Mouse (Mus musculus): ENCODE measurements around the gene Iqcg.
"Not testable (repeated sequence)": the region's sequence is repeated elsewhere in the genome, so short reads cannot be mapped to it uniquely, and the experiment has no call there.

The Iqcg gene

DNA sequence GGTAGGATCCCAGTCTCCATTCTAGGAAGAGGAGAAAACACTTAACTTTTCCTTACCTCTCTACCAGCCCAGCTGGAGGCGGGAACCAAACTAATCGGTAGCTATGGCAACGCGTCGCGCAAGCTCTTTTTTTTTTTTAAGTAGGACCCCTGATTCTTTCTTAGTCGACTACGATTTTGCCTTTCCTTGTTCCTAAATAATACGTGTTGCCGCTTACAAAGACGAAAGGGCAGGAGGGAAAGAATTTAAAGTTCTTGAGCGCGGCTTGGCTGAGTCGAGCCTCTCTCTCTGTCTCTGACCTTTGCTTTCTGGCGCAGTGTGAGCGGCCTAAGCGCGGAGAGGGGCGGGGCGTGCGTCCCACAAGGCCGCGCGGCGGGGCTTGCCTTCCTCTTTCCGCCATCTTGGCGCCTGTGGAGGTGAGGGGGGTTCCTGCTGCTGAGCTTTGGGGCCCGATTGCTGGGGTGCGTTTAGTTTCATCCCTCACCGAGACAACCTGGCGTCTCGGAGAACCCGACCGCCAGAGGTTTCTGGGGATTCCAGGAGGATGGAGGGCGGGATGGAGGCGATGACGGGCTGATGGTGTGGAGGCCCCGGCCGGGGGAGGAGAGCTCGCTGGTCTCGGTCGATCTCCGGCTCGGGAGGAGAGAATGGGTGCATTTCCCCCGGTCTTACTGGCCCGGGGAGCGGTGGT lies at the start of gene Iqcg, which contains the start of gene Rpl35a:
Gene Iqcg (minus strand): TSS at position 124 of the 691 bp plus-strand sequence.
Gene Rpl35a (plus strand): TSS at position 359 of the 691 bp plus-strand sequence.
- peak; percentile 85 for DNase-seq (ENCODE audit: low read depth, low spot score)

DNA sequence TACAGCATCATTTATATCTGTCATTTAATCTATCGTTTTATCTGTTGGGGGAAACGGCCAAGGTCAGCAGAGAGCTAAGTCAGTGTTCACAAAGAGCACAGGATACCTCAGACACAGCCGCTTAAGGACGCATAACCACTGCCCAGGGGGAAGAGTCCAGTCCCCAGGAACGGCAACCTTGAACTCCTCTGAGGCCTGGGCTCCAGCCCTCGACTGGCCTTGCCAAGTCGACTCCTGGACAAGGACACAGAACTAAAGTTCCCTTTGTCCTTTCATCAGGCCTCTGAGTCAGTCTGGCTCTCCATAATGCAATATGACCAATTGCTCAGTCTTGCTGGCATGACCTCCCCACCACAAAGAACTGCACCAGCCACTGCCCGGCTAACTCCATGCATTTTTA lies 29.6 kb upstream of the Iqcg start:
- no peak for DNase-seq (ENCODE audit: low read depth, low spot score)

DNA sequence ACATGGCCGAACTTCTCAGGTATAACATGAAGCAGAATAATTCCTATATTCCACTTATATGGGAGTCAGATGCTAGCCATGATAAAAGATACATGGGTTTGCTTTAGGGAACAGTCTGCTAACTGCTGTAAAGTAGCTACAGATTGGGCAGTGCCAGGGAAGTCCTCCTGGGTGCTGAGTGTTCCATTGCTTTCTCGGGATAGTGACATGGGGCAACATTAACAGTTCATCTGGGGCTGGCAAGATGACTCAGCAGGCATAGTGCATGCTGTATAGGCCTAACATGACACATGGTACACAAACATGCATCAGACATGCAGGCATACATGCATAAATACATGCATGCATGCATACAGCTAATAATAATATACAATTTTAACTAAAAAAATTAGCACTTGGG lies 28.0 kb upstream of the Iqcg start:
- no peak for DNase-seq (ENCODE audit: low read depth, low spot score)

DNA sequence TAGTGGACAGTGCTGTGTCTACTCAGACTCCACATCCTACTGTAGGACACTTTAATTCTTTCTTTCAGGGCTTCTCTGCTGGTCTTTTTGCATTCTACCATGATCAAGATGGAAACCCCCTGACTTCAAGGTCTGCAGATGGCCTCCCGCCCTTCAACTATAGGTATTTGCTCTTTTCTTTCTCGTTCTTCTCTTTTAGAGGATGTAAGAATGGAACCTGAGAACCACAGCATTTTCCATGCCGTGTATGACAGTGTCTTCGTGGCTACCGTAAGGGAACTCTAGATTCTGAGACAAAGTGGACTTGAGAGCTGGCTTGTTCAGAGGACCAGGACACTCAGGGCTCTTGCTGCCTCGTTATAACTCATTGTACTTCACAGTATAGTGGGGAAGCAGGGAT lies 26.9 kb upstream of the Iqcg start:
- no peak for DNase-seq (ENCODE audit: low read depth, low spot score)

DNA sequence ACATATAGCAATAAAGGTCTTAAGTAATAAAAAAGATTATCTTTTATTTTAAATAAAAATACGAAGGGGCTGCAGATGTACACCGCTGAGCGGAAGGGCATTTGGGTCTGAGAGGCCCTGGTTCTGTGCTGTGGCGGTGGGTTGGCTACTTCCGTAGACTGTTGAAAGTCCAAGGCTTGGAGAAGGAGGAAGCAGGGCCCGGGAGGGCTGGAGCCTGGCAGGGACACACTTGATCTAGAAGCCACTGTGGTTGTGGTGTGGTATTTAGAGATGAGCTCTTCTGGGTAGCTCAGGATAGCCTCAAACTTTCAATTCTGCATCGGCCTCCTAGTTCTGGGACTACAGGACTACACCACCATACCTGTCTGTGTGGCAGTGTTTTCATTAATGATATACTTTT lies 24.0 kb upstream of the Iqcg start:
- DNase-seq (ENCODE audit: low read depth, low spot score): no peak

DNA sequence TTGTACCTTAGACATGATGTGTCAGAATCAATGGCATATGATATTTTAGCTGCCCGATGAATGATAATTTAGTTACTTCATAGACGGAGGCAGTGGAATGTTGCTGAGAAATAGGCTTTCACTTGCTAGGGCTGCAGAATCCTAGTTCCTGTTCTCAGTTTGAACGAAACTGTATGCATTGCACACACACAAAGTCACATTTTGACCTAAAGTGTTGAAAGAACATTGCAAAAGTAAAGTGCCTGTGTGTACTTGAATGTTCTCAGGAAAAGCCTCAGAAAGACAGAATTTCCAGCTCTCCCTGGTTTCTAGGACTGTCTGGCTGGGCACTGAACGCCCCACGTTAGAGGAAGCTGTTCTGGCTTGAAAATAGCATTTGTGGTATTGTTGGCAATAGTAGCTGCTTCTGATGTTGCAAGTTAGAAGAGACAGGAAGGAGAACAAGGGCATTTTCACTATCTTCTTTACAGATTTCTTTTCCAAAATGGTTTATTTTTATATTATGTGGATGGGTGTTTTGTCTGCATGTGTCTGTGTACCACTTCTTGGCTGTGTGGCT lies 21.1 kb upstream of the Iqcg start:
- DNase-seq (ENCODE audit: low read depth, low spot score): no peak

DNA sequence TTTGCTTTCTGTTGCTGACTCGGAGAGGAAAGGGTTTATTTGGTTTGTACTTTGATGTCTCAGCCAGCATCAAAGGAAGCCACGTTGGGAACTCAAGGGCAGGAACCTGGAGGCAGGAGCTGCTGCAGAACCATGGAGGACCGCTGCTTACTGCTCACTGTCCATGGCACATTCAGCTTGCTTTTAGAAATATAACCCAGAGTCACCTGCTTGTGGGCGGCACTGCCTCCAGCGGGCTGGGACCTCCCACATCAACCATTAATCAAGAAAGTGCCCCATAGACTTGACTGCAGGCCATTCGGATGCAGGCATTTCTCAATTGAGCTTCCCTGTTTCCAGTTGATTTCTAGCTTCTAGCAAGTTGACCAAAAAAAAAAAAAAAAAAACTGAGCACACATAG lies 20.1 kb upstream of the Iqcg start:
- DNase-seq (ENCODE audit: low read depth, low spot score): no peak

DNA sequence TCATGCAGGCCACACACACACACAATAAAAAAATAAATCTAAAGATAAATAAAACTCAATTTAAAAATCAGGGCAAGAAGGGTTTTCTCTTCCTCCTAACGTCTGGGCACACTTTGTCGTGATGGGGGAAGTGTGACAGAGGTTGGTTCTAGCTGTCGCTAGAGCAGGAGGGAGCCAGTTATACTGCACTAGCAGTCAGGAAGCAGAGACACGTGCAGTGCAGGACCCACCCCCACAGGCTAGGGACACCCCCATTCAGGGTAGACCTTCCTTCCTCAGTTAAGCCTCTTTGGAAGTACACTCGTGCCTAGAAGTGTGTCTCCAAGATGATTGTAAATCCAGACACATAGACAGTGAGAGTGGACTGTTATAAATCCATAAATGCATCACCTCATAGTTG lies 18.9 kb upstream of the Iqcg start:
- no peak for DNase-seq (ENCODE audit: low read depth, low spot score)

DNA sequence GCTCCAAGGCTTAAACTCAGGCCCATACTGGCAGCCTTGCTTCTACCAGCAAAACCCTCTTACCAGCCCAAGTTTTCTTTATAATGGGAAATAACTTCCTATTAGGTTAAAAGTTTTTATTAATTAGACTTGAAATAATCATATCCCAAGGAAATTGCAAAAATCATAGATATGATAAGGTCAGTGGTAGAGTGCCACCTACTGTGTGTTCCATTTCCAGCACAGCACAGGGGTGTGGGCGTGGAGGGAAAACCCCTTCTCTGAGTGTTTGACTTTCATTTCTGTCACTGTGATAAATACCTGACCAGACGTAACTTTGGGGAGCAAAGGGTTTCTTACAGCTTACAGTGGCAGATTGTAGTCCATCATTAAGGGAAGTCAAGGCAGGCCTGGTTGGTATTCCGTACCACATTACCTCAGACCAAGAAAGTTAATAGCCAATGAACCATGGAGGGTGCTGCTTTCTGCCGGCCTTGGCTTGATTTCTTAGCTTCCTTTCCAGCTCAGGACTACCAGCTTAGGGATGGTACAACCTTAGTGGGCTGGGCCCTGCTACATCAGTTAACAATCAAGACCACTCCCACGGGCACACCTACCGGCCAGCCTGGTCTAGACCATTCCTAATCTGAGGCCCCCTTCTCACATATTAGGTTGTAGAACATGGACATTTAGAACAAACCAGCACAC lies 17.0 kb upstream of the Iqcg start:
- DNase-seq (ENCODE audit: low read depth, low spot score): no peak

DNA sequence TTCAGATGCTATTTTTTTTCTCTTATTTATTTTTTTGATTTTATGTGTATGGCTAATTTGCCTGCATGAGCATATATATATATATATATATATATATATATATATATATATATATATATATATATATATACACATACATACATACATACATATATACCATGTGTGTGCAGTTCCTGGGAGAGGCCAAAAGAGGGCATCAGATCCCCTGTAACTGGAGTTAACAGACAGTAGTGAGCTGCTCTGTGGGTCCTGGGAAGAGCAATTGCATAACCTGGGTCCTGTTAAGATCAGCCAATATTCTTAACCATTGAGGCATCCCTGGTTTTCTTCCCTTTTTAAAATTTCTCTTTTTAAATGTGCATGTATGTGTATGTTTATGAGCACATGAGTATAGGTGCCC lies 14.9 kb upstream of the Iqcg start:
- DNase-seq (ENCODE audit: low read depth, low spot score): no peak

DNA sequence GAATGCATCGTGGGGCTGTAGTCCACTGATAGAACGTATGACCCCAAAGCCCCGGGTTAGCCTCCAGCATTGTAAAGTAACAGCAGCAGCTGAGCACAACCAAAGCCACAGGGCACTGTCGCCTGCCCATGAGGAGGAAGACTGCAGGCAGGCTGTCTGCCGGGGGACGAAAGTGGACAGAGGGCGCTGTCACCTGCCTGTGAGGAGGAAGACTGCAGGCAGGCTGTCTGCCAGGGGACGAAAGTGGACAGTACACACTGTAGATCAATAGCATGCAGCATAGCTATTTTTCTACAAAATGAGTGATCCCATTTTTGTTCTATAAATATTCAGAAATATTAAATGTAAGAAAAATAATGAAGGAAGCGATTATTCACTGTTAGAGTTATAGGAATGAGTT lies 8.6 kb upstream of the Iqcg start:
- DNase-seq (ENCODE audit: low read depth, low spot score): no peak

DNA sequence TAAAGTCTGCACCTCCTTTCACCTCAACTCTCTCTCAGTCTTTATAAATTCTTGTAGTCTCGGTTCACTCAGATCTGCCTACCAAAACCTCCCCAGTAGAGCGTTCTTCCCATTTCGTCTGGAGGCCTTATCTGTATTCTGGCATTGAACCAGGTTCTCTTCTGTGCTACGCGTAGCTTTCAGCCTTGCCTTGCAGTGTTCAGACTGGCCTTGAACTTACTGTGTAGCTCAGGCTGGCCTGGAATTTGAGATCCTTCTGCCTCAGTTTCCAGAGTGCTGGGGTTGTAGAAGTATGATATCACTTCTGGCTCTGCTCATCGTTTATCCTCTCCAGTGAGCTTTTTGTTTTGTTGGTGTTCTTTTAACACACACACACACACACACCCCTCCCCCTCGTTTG lies 7.2 kb upstream of the Iqcg start:
- DNase-seq (ENCODE audit: low read depth, low spot score): no peak

DNA sequence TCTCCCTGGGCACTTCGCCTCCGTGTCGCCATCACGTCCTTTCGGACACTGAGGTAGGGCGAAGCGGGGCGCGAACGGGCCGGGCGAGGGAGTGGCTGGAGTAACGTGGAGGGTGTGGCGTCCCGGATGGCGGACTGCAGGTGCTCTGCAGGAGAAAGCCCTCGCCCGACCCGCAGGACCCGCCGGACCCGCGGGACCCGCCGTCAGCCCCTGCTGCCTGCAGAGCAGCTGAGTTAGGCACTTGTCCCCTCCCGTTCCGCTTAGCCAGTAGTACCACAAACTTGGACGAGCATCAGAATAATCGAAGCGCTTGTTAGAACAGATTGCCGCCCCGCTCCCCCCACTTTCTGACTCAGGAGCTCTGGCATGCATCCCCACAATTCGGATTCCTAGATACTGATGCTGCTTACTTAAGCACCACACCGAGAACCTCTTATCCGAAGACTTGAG lies 6.7 kb upstream of the Iqcg start:
- peak; percentile 40 for DNase-seq (ENCODE audit: low read depth, low spot score)

DNA sequence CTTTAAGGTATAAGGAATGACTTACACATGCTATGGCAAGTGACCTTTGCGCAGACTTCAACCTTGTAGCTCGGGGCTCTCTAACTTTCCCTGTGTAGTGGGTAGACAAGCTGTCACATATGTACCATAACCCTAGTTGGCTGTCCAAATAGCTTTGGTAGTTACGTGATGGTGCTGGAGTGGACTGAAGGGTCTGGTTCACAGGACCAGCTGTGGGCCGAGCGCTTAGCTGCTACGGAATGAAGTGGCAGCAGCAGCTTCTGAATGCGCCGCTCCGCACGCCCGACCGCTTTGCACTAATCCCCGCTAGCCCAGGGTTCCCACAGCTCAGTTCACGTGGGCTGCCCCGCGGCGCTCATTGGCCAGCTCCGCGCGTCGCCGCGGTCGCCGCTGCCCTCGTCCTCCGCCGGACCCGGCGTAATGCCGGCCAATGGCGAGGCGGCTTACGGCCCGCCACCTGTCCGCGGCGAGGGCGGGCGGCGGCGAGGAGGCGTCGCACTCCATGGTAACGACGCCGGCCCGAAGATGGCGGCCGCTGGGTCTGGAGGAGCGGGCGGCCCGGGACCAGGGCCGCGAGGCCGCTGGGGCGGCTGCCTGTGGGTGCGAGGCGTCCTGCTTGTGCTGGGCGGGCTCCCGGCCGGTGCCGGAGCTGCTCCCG lies 6.1 kb upstream of the Iqcg start, which contains the start of gene Lmln:
Gene Lmln (plus strand): TSS at position 498 of the 658 bp plus-strand sequence.
- peak; percentile 74 for DNase-seq (ENCODE audit: low read depth, low spot score)

DNA sequence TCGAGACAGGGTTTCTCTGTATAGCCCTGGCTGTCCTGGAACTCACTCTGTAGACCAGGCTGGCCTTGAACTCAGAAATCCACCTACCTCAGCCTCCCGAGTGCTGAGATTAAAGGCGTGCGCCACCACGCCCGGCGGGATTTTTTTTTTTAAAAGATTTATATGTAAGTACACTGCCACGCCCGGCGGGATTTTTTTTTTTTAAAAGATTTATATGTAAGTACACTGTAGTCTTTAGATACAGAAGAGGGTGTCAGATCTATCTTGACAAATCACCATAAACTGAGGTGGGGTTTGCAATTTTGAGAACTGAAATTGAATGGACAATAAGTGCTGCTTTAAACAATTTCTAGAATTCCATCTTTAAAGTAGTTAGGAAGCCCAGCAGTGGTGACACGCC lies 5.4 kb upstream of the Iqcg start:
- DNase-seq (ENCODE audit: low read depth, low spot score): no peak

DNA sequence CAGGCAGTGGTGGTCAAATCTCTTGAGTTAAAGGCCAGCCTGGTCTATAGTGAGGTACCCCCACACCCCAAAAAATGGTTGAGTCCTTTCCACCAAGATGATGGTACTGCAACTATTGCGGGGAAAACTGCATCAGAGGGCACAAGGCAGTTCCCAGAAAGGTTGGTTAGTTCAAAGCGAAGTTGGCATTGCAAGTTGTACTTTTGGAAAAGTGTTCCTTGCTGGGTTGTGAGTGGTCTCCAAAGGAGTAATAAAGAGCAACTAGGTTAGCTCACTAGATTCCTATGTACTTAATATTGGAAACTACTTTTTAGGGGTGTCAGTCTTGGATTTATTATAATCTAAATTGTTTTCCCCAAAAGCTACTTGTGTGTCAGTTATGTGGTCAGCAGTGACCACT lies 4.9 kb upstream of the Iqcg start:
- no peak for DNase-seq (ENCODE audit: low read depth, low spot score)

DNA sequence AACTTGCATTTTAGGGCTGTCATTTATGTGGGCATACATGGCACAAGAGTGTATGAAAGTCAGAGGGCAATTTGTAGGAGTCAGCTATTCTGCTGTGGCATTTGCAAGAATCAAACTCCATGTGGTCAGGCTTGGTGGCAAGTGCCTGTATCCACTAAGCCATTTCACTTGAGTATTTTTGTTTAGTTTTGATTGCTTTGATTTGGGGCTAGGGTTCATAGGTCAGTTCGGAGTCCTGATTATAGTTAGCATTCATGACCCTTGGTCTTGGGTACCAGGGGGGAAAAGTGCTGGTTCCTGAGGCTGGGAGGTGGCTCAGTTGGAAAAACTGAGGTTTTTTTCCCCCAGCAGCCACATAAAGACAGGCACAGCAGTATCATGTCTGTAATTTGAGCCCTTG lies 3.5 kb upstream of the Iqcg start:
- no peak for DNase-seq (ENCODE audit: low read depth, low spot score)

DNA sequence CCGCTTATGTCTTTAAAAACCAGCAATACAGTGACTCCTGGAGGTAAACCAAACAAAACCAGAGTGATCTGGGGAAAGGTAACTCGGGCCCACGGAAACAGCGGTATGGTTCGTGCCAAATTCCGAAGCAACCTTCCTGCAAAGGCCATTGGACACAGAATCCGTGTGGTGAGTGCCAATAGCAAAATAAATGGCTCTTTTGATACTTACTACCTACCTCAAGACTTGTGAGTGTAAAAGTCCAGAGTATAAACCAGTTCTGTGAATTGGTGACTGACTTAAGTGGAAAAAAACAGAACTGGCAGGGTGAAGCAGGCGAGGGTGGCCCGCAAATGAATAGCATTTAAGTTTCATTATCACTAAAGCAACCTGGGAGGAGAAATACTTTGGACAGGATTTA lies 2.6 kb upstream of the Iqcg start:
- DNase-seq (ENCODE audit: low read depth, low spot score): not testable (repeated sequence)

DNA sequence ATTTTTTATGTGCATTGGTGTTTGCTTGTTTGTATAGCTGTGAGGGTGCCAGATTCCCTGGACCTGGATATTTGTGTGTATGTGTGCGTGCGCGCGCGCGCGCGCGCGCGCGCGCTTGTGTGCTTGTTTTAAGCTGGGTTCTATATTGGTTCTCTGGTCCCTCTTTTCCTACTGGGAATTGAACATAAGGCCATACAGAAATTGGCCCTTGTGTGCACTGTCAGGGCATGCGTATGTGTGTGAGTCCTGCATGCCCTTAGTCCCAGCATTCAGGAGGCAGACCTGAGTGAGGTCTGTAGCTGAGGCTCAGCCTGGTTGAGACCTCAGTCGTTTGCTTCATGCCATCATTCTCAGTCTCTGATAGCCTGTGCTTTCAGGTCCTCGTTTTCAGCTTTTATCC lies 2.0 kb upstream of the Iqcg start:
- no peak for DNase-seq (ENCODE audit: low read depth, low spot score)

DNA sequence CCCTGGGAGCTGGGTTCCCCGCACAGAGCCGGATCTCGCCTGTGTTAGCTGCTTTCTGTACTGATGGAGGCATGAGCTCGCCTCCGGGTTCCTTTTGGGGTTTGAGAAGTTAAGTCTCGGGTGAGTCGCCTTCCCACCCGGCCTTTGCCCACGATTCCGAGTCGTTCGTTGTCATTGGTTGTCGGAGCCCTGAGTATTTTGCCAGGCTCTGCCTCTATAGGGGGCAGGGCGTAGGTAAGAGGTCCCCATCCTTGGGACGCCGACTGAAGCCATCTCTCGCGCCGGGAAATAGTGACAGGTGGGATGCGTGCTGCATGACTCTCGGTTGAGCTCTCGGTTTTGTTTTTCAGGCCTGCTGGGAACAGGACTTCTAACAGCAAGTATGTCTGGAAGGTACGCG lies 768 bp upstream of the Iqcg start:
- DNase-seq (ENCODE audit: low read depth, low spot score): no peak

DNA sequence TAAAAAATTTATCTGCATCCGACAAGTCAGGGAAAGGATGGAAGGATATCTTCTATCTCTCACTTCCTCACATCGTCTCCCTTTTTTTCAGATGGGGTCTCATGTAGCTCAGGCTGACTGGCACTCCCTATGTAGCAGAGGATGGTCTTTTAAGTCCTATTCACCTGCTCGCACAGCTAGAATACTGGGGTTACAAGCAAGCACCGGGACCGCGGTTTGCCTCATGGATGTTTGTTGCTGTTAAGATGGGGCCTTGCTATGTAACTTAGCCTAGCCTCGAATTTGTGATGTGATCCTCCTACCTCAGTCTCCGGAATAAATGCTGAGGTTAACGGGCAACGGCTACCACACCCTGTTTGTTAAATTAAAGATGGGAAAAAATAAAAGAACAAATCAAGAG lies 363 bp downstream of the Iqcg start:
- no peak for DNase-seq (ENCODE audit: low read depth, low spot score)

DNA sequence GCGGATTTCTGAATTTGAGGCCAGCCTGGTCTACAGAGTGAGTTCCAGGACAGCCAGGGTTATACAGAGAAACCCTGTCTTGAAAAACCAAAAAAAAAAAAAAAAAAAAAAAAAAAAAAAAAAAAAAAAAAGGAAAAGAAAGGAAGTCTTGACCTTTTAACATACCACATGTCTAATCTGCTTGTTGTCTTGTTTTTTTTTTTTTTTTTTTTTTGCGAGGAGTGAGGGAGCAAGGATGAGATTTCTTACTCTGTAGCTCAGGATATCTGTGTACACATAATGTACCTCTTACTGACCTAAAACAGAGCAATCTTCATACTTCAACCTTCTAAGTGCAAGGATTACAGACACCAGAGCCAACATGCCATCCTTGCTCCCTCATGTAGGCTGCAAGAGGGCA lies 1.1 kb downstream of the Iqcg start:
- DNase-seq (ENCODE audit: low read depth, low spot score): not testable (repeated sequence)

DNA sequence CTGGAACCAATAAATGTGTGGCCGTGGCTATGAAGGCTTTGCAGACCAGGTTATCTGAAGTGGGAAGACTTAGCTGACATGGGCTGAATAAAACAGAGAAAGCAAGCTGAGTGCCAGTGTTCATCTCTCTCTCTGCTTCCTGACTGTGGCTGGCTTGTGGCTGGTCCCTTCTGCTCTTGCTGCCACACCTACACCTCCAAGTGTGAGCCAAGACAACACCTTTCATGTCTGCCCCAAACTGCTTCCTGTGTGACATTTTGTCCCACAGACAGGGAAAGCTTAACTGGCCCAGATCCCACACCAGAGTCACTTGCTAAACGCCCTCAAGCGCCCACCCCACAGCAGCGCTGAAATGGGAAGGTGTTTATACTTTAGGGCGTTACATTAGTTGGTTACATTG lies 2.9 kb downstream of the Iqcg start:
- no peak for DNase-seq (ENCODE audit: low read depth, low spot score)
